Mouse (Mus musculus) thymus, postnatal 0 days (tissue): ENCODE data around the gene Tcp1. TPM values are rescaled to one million over a fixed set of nuclear protein-coding genes. Genes with fewer than 3 reads are reported as not detected.
"Not testable (repeated sequence)": the region's sequence is repeated elsewhere in the genome, so short reads cannot be mapped to it uniquely, and the experiment has no call there.

Experiments
- DNase-seq: peaks from one replicate; pipeline ENCODE4 v3.0.0-alpha.2; 2015; ENCODE audit warnings: low spot score
- polyA plus RNA-seq: library from polyadenylated mRNA; unstranded; fragments of >200 nt; fragmentation: Nextera tagmentation; extraction: Ambion mirVana; gene quantifications from 2 replicates; pipeline ENCODE4 v1.2.1, GENCODE M21; 2015

Gene Tcp1
- polyA plus RNA-seq, 1 experiment from 2014 or later: 409 TPM

GRCm38 (mm10) chr17:12910391-12910790, 5.1 kb upstream of the Tcp1 start:
- DNase-seq: no peak

GRCm38 (mm10) chr17:12915881-12916583, 531 bp downstream of the Tcp1 start, which contains the start of gene Mrpl18:
Gene Mrpl18 (minus strand): TSS chr17:12916345.
- DNase-seq: peak; percentile 100

DNA sequence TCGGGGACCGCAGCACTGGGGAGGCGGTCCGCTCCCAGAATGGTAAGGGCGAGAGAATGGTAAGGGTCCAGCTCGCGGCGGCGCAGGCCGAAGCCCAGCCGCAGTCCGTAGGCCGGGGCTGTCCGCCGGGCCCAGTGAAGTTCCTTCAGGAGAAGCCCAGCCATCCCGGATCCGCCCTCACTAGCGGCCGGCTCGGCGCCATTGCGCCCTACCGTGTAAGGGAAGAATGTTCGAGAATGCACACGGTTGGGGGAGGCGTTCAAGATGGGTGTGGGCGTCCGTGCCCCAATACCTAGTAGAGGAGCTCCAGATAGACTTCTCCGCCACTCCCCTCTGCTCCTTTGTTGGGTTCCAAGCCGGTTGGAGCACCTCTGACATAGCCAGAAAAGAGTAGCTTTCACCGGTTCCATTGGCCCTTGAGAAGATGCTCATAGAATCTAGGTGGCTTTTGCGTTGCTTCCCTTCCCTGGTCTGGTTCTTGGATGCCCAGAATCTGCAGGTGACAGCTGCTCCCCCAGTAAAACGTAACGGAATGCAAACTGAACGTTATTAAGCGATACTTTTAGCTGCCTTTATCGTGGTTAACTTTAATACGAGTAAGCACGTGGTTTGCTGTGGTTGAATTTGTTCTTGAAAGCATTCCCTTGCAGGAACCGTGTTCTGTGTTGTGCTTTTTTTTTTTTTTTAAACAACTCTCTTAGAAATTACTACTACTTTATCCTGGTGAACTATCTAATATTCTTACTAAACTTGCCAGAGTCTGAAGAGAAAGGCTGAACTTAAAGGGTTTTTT, 1.3 kb downstream of the Tcp1 start:
- peak; percentile 47 for DNase-seq

GRCm38 (mm10) chr17:12921073-12921472, 5.6 kb downstream of the Tcp1 start:
- no peak for DNase-seq

DNA sequence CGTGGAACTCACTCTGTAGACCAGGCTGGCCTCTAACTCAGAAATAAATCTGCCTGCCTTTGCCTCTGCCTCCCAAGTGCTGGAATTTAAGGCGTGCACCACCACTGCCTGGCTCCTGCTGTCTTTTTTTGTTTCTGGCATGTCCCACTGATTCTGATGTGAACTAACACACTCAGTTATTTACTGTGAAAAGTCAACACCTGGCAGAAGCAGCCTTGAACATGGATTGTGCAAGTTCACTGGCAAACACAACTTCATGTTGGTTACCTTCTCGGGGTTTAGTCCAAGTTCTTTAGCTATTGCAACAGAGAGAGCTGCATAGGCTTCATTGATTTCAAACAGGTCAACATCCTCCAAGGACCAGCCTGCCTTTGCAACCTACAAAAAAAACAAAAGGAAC, 9.5 kb downstream of the Tcp1 start:
- no peak for DNase-seq

DNA sequence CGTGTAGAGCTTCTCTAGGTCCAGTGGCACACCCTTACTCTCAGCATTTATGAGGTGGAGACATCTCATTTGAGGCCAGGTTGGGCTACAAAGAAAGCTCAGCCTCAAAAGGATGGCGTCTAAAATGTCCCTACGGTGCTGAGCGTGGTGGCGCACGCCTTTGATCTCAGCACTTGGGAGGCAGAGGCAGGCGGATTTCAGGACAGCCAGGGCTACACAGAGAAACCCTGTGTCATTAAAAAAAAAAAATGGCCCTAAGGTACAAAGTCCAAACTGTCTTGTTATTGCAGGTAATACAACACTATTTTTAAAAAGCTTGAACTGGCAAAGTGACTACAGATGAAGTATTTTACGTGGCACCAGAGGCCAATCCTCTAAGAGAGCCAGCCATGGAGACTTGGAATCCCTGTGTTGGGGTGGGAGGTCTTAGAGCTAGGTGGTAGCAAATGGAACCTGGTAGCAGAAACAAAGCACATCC, 10.2 kb downstream of the Tcp1 start:
- no peak for DNase-seq

- not testable (repeated sequence) for DNase-seq
These were observed 16.1 kb downstream of the Tcp1 start for GRCm38 (mm10) chr17:12931576-12931975.

DNA sequence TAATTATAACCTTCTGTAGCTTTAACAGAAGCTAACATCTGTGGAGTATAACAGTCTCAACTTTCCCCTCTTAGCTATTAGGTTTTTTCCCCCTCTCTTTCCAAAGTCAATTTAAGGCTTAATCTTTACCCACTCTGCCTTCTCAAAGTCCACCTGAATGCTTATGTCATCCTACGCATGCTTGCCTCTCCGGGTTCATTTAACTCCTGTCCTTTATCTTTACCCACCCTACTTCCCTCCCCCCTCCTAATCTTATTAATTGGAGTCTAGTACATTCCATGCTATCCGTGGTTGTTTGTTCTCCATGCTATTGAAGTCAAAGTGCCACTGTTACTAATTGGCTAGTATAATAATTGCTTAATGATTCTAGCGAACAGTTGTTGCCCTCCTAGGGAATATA, 20.2 kb downstream of the Tcp1 start:
- DNase-seq: no peak

- DNase-seq: no peak
These were observed 22.0 kb downstream of the Tcp1 start for GRCm38 (mm10) chr17:12937412-12937970.

GRCm38 (mm10) chr17:12938077-12938476, 22.6 kb downstream of the Tcp1 start:
- DNase-seq: no peak

DNA sequence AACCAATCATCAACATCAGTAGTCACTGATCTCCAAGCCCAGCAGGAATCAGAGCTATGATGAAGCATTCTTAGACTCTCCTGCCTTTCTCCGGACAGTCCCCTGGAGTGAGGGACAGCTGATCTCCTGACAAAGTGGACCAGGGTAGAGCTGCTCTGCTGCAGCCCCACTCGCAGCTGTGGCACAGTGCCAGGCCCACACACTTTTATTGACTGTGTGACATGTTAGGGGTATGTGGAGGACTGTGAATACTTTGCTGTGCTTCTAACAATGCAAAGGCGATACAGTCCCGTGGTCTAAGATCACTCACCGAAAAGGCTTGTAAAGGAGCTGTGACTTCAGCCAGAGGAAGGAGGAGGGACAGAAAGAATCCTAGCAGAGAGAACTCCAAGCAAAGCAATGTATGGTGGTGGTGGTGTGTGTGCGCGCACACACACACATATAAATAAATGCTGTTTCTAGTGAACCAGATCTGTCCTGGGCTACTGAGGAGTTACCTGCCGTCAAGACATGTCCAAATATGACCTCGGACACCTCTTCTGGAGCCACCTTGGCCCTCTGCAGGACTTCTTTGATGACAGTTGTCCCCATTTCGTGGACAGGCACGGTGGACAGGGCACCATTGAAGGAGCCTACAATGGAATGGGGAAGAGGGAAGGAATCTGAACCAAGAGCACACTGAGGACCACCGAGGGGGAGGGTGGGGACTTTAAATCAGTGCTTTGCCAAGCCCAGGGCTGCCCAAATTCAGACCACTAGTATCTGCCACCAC, 24.1 kb downstream of the Tcp1 start:
- DNase-seq: not testable (repeated sequence)

- no peak for DNase-seq
These were observed 24.8 kb downstream of the Tcp1 start, which contains the start of gene Acat3 for GRCm38 (mm10) chr17:12940151-12940805. Gene Acat3 (minus strand): TSS chr17:12940600.

DNA sequence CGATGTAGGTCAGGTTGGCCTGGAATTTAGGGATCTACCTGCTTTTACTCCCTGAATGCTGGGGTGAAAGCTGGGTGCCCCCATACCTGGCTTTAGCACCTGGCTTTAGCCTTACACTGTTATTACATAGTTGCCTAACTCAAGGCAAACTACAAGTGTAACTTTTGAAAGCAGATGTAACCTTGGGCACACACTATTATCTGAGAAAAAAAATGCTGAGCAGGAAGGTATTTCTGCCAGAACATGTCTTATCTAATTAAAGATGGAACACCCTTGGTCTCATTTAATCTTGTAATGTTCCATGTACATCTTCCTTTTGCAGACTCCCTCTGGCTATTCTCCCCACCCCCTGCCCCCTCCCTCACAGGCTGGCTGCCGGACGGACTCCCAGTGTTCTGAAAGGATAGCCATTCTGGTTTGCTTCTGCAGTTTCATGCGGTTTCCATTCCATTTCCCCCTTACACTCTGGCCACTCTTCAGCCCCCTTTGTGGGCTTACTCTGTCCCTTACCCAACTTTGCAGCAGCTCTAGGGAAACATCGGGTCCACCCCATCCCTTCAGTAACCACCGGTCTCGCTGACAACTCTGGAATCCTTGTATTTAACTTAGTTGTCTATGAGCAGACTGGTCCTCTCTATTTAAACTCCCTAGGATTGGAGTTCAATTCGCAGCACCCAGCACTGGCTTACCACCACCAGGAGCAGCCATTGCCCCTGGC, 26.2 kb downstream of the Tcp1 start:
- DNase-seq: no peak

GRCm38 (mm10) chr17:12942459-12943162, 27.1 kb downstream of the Tcp1 start:
- no peak for DNase-seq

DNA sequence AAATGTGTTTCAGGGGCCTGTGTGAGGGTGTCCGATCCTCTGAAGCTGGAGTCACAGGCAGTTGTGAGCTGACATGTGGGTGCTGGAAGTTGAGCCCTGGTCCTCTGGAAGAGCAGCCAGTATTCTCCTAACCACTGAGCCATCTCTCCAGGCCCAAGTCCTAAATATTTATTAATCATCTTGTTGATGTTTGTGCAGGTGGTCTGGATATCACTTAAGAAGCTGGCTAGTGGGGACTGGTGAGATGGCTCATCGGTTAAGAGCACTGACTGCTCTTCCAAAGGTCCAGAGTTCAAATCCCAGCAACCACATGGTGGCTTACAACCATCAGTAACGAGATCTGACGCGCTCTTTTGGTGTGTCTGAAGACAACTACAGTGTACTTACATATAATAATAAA, 34.2 kb downstream of the Tcp1 start:
- no peak for DNase-seq

DNA sequence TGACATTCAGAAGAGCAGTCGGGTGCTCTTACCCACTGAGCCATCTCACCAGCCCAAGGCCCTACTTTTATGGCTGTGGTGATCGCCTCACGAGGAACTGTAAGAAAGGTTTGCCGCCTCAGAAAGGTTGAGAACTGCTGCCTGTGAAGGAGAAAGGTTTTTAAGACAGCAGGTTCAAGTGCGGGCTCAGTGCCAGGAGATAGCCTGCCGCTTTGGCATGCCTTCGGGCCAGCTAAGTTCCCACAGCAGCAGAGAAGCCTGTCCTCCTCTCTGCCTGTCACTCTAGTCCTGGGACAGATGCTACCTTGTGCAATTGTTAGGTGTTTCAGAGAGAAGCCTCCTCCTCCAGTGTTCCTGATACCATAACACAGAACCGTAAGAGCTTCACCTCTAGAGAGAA, 41.2 kb downstream of the Tcp1 start:
- no peak for DNase-seq

- DNase-seq: not testable (repeated sequence)
These were observed 43.9 kb downstream of the Tcp1 start for GRCm38 (mm10) chr17:12959377-12959776.

DNA sequence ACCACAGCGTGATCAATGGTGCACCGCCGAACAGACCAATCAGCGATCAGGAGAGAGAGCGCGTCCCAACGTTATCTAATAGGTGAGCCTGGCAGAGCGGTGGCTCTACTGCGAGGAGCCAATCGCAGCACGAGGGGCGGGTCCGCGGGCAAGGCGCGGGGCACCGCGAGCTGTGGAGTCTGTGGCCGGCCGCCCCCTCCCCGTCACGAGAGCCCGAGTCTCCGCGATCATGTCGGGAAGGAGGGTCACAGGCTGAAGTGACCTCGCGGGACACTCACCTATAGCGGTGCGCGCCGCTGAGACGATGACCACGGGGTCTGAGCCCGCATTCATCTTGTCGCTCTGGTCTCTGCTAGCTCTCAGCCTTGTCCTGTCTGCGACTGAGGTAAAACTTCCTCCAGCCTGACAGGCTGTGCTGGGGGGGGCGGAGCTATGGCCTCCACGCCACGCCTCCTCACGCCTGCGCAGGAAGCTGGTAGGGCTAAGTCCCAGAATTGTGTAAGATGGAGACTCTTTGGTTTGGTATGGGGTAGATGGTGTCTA, 44.9 kb downstream of the Tcp1 start, which contains the start of gene Acat2:
Gene Acat2, minus strand, starts transcription at position 417 of the 543 bp plus-strand sequence.
- DNase-seq: peak; percentile 95

DNA sequence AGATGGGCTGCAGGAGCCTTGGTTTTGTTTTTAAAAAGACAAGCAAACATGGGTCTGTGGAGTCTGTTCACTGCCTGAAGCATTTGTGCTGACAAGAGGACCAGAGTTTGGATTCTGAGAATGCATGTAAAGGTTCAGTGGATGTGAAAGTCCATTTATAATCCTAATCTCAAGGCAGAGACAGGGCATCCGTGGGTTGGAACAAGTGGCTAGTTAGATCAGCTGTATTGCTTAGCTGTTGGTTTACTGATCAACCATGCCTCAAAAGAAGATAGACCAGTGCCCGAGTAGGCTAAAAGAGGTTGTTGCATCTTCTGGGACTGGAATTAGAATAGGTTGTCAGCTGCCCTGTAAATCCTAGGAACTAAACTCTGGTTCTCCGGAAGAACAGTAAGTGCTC, 48.0 kb downstream of the Tcp1 start:
- no peak for DNase-seq
